Mouse (Mus musculus): Measurements from ENCODE around the gene Nipal4.
"Not testable (repeated sequence)": the region's sequence is repeated elsewhere in the genome, so short reads cannot be mapped to it uniquely, and the experiment has no call there.

The Nipal4 gene

DNA sequence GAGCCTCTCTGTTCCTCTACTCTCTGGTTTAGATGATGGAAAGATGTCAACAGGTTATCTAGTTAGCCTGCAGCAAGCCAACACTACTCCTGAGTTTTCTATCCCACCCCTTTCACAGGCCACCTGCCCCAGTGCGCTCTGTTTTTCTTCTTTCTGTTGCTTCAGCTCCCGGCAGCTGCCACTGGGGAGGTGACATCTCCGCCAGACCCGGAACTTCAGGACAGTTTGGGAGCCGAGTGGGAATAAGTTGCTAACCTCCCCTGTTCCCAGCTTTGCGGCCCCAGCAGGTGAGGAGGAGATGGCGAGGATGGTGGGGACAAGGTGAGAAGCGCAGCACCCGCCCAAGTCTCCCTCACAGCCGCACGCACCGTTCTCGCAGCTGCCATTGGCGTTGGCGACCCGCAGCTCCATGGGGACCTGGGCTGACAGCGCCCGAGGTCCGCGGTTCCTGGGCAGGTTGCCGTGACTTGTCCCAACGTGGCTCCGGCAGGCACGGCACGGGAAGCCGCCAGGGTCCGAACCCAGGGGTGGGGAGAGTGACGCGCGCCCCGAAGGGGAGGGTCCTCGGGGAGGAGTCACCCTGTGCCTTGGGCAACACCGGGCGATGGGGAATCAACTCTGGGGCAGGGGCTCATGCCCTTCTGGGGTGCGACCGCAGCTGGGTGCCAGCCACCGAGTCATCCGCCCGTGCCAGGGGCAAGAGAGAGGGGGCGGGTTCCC, at the start of gene Nipal4:
TSS of gene Nipal4 (minus strand) at position 643 of the 720 bp plus-strand sequence.
- DNase-seq (ENCODE audit: low read depth, low spot score): no peak

- peak; percentile 92 for DNase-seq (ENCODE audit: low read depth, low spot score)
Measured at GRCm38 (mm10) chr11:46215354-46215753, 49.0 kb upstream of the Nipal4 start.

DNA sequence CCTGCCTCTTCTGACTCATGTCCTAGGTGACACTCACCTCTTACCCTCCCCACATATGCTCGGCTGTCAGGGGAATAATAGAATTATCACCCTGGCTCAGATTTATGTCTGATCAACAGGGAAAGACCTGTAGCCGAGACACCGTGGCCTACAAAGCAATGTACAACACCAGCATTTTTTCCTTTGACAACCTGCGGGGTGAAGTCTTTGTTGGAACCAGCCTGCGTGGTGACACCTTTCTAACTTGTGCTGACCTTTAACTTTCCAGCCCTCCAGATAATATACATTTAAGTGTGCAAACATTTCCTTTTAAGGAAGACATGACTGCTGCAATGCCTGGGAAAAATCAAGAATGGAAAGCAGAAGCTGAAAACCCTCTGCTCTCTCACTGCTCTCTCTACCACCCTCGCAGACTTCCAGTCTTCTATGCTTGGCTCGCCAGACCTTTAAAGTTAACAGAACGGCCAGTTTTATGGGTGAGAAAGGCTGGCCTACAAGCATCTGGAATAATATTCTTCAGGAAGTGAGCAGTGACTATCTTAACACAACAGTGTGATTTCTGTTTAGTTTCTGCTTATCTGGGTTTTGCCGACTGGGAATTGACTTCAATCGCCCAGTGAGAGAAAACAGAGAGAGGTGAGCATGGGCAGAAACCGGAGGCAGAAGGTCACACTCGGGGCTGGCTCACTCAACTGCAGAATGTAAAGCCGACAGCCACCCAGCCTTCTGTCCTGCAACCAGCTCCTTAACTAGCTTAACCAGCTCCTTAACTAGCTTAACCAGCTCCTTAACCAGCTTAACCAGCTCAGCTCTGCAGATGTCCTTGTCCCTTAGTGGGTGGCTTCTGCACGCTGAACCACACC, 48.3 kb upstream of the Nipal4 start:
- no peak for DNase-seq (ENCODE audit: low read depth, low spot score)

GRCm38 (mm10) chr11:46213844-46214243, 47.5 kb upstream of the Nipal4 start:
- no peak for DNase-seq (ENCODE audit: low read depth, low spot score)

GRCm38 (mm10) chr11:46211858-46212257, 45.5 kb upstream of the Nipal4 start:
- DNase-seq (ENCODE audit: low read depth, low spot score): no peak

DNA sequence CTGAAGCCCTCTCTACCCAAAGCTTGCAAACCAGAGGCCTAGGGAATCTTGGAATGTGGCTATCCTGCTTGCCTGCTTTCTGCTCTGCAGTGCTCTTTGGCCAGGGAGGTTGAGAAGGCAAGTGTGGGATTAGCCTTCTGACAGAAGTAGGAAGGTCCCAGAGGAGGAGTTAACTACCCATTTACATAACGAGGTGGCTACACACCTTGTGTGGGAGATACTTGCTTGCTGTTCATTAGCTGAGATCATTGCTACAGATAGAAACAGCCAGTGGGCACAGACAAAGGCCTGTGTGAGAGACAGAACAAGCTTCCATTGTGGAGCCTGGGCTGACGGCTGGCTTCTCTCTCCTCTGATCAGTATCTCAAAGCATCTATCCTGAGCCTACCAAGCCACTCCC, 43.6 kb upstream of the Nipal4 start:
- DNase-seq (ENCODE audit: low read depth, low spot score): no peak

- no peak for DNase-seq (ENCODE audit: low read depth, low spot score)
Measured at GRCm38 (mm10) chr11:46205639-46206409, 39.5 kb upstream of the Nipal4 start.

DNA sequence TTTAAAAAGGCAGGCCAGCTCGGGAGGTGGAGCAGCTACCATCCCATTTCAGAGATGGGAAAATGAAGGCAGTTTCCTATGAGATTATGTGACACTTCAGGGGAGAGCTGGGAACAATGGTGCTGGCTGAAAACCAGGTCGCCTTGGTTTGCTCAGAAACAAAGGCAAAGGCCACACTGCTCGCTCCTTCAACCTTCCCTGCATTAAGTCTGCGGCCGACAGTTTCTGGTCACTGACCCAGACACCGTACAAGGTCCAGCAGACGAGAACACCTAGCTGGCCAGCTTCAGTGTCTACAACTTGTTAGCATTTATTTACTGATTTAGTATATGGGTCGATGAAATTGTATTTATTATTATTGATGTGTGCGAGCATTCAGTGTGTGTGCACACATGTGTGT, 38.5 kb upstream of the Nipal4 start:
- DNase-seq (ENCODE audit: low read depth, low spot score): no peak

DNA sequence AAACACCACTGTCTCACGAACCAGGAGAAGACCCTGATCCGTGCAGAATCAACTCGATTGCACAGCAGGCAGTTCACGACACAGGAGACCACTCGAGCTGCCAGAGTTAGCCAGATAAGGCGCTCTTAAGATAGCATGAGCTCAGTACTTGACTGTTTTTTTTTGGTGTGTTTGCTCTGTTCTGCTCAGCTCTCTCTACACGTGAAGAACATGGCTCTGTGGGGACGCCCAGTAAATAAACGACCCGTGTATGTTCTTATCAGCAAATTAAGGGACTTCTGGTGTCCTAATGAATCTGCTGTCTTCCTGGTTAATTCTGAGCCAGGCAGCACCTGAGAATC, 36.2 kb upstream of the Nipal4 start:
- DNase-seq (ENCODE audit: low read depth, low spot score): no peak

DNA sequence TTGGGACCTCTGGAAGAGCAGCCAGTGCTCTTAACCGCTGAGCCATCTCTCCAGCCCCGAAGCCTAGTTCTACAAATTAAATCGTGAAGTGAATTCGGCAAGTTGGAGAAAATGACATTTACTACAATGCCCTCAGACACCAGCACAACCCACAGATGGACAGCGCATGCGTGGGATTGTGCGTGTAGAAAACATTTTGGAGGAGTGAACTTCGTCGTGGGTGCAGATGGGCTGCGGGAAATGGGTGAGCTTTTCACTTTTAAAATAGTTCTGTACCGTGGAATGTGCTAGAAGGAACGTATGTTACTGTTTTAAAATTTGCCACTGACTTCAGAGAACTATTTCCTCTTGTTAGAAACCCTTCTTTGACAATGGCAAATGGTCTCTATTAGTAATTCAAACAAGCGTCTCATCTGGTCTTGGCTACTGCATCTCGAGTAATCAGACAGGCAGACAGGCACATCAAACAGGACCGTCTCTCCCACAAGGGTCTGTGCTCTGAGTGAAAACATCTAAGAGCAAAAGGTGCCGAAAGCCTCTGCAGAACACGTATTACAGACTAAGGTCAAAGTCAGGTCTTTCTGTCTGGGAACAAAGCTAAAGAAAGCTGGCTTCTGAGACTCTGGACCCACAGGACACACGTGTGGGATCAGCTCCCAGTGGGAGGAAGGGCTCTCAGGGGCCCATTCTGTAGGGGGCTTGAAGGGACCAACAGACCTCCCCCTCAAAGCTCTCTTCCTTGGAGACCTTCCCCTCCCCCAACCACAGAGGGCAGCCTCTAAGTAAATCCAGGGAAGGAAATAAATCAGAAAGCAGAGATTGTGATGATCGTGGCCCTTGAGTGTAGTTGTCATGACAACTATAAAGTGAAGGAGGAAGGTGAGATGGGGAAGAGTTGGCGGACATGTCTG, 35.6 kb upstream of the Nipal4 start:
- DNase-seq (ENCODE audit: low read depth, low spot score): no peak

GRCm38 (mm10) chr11:46200664-46201063, 34.4 kb upstream of the Nipal4 start:
- DNase-seq (ENCODE audit: low read depth, low spot score): no peak

DNA sequence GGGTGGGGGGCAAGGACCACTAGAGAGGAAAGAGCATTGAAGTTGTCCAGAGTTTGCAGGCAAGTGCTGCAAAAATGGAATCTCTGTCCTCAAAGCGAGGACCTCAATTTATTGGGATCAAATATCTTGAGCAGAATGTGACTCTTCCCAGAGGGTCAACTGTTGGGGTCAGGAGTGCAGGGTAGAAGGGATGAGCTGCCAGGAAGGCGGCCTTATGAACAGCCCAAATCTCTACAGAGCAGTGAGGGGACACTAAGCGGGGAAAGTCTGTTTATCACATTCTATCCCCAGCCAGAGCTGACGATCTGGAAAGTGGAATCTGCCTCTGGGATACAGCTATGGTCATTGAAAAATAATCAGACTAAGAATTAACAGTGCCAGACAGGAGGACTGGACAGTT, 27.9 kb upstream of the Nipal4 start:
- DNase-seq (ENCODE audit: low read depth, low spot score): no peak

- DNase-seq (ENCODE audit: low read depth, low spot score): no peak
Measured at GRCm38 (mm10) chr11:46188283-46188682, 22.0 kb upstream of the Nipal4 start.

DNA sequence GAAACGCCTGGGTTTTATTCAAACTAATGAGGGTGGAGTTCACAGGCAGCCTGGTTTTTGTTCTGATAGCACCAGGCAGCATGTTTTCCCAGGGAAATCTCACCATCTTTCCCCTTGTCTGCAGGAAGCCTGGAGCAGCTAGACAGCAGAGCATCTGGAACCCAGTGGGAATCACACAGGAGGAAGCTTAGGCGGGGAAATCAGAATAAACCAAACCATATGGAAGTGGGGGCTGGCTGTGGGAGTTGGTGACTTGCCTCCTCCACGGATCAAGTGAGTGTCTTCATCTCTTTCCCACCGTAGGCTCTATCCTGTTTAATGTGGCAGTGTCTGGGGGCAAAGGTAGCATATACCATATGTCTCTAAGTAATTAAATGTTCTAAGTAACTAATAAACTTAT, 19.2 kb upstream of the Nipal4 start:
- DNase-seq (ENCODE audit: low read depth, low spot score): no peak

DNA sequence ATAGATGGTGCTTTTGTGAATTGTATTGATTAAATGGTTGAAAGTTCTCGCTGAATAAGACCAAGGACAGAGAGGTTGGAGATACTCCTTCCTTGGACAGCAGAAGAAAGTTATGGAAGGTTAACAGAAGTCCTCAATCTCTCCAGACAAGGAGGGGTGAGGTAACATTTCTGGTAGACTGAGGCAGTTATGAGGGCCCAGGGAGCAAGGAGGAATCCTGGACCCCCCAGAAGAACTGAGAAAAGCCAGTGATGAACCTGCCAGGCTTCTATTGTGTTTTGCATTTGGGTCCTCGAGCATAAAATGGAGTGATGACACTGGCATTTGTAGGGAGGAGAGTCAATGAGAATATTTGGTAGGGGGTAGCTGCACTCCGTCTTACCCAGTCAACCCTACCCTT, 18.6 kb upstream of the Nipal4 start:
- DNase-seq (ENCODE audit: low read depth, low spot score): no peak

- DNase-seq (ENCODE audit: low read depth, low spot score): not testable (repeated sequence)
Measured at GRCm38 (mm10) chr11:46182031-46182430, 15.7 kb upstream of the Nipal4 start.

DNA sequence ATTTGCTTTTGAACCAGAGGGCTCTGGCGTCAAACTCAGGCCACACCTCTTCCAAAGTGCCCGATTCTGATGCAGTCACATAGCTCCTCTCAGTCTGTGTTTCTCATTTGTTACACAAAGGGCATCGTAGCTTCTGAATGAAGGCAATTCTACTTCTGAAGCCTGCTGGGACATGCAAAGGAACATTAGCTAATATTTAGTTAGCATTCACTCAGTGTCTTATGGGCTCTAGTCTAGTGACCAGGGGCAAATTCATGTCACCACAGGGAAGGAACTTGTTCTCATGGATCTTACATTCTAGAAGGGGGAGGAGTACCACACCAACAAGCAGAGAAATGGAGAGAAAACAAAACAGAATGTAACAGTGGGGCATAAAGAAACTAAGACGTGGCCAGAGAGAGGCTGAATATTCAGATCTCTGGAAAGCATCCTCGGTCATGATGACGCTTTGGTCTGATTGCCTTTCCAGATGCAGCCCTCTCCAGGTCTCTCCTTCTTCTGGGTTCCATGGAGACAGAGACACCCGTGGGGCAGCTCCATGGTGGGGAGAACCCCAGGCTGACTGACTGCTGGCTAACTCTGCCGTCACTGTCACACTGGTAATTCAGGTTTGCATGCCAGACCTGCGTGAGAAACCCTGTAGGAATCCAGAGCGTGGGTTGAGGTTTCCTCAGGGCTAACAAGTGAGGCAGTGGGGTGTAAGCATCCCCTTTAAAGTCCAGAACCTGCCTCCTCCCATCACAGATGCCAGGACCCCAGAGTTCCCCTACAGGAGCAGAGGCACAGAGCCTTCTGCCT, 11.1 kb upstream of the Nipal4 start:
- no peak for DNase-seq (ENCODE audit: low read depth, low spot score)

- DNase-seq (ENCODE audit: low read depth, low spot score): no peak
Measured at GRCm38 (mm10) chr11:46176155-46176554, 9.8 kb upstream of the Nipal4 start.

GRCm38 (mm10) chr11:46172128-46172527, 5.8 kb upstream of the Nipal4 start:
- no peak for DNase-seq (ENCODE audit: low read depth, low spot score)

GRCm38 (mm10) chr11:46169908-46170307, 3.6 kb upstream of the Nipal4 start:
- DNase-seq (ENCODE audit: low read depth, low spot score): no peak

Data from 3T3-L1 (cell line).